Comparison of ENCODE assay signal across 8 mouse cellular contexts in the genomic region with DNA sequence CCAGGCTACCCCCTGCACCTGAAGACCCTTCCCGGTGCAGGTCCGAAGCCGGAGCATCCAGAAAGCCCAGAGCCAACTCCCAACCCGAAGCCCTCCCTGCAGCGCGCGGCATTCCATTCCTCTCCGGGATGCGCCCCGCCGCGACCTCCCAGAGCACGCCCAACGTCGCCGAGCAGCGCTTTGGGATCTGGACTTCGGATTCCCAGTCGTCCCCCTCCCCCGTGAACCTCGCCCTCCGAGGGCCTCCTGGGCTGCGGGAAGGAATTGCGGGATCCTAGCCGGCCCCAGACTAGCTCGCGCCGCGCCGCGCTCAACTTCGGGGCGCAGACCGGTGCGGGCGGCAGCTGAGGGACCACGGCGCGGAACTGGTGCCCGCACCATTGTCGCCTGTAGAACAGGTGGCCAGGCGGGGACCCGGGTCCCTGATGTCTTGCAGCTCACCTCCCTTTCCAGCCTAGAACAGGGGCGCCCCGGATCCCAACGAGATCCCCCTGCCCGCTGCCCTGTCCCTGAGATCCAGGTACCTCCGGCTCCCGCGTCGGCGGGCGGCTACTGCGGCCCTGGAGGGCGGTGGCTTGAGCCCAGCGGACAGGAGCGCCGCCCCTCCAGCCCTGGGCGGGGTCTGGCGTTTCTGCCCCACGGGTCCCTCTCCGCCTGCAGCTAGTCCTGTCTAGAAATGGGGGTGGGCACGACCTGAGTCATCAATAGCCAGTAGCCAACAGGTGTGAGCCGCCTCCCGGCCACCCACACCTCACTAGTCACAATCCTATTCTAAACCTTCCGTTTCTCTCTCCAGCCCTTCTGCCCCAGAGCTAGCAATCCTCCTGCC. TPM values are rescaled to one million over a fixed set of nuclear protein-coding genes. Genes with fewer than 3 reads are reported as not detected.
A peak's percentile ranks its signal among the peaks of the same experiment; 100 is the strongest.
DNase-seq lines count a peak whose midpoint lies in the region; ATAC-seq and TF ChIP-seq lines count a peak whose summit lies in the region.

TSS of gene A4galt (minus strand) at position 599 of the 829 bp plus-strand sequence.

- no peaks in the 10 kb centered on the region for H3K27me3 ChIP-seq in kidney, adult 2 months (replicated peaks; ENCODE audit: control insufficient read depth, insufficient read depth, low read length)
- H3K27me3 ChIP-seq in lung, embryonic 15.5 days, result peaks cover 35% of the 10 kb centered on the region

- TF ChIP-seq CTCF in kidney, adult 2 months (conservative IDR thresholded peaks at IDR 0.05; ENCODE audit: insufficient read depth, insufficient read length, low read depth, low read length), result no peak

- H3K4me3 ChIP-seq in kidney, adult 2 months (ENCODE audit: insufficient read depth, low read depth, low read length), result peak within 1 kb of the TSS; percentile 58
- H3K4me3 ChIP-seq in lung, embryonic 15.5 days, result peak within 1 kb of the TSS; percentile 53

- H3K4me1 ChIP-seq in kidney, adult 2 months (ENCODE audit: control insufficient read depth, insufficient read depth, low read length), result peaks cover 7% of the 10 kb centered on the region
- H3K4me1 ChIP-seq in lung, embryonic 15.5 days, result peaks cover 11% of the 10 kb centered on the region

- peak; percentile 87 for DNase-seq in R1 (ENCODE audit: low read depth, low spot score)
- peak; percentile 62 for DNase-seq in embryo, embryonic 9.5 days (ENCODE audit: extremely low spot score)
- peak; percentile 58 for DNase-seq in heart, adult 8-10 months (ENCODE audit: low spot score)
- peak; percentile 77 for DNase-seq in kidney, adult 2 months
- DNase-seq in retina, embryonic 14.5 days (ENCODE audit: low spot score), result peak; percentile 34
- DNase-seq in adipocyte (ENCODE audit: low spot score), result no peak

- 1% methylated on average over 66 of the region's 66 CpGs for WGBS in kidney, adult 2 months
- 2% methylated on average over 66 of the region's 66 CpGs for WGBS in lung, embryonic 15.5 days

- no peaks in the 10 kb centered on the region for H3K9me3 ChIP-seq in lung, embryonic 15.5 days

- peak; percentile 50 for TF ChIP-seq POLR2A in kidney, adult 2 months (IDR thresholded peaks at IDR 0.05; ENCODE audit: low read depth, low read length)

- peak within 1 kb of the TSS; percentile 96 for H3K4me2 ChIP-seq in lung, embryonic 15.5 days

- H3K36me3 ChIP-seq in kidney, adult 2 months (ENCODE audit: control insufficient read depth, insufficient read depth, low read length), result no peaks in the 10 kb centered on the region
- no peaks in the 10 kb centered on the region for H3K36me3 ChIP-seq in lung, embryonic 15.5 days

- H3K27ac ChIP-seq in kidney, adult 2 months (ENCODE audit: insufficient read depth, low read depth, low read length), result peak within 1 kb of the TSS; percentile 73
- H3K27ac ChIP-seq in lung, embryonic 15.5 days, result no peak within 1 kb of the TSS; the same call in 1 of the 2 replicates

- H3K9ac ChIP-seq in lung, embryonic 15.5 days, result peak within 1 kb of the TSS; percentile 43

- ATAC-seq in lung, embryonic 15.5 days (ENCODE audit: borderline replicate concordance, extremely low read depth, low FRiP score, low TSS enrichment), result peak; percentile 56
- no peak for ATAC-seq in monocyte, adult 5-6 weeks (replicated peaks; ENCODE audit: insufficient number of reproducible peaks, low FRiP score, low TSS enrichment, poor library complexity, severe bottlenecking)

RNA-seq across cellular contexts. Expression of gene A4galt, which starts in this region (rescaled TPM):
- total RNA-seq in heart, adult 8-10 months (2022), result 1 to 10 TPM; 4.2 to 8.7 (median 5.8) TPM
- 53.5 and 56.0 TPM in 2 replicates for polyA plus RNA-seq in kidney, adult 2 months (2012; rRNA removed)
- 3.5 and 3.6 TPM in 2 replicates for polyA plus RNA-seq in lung, embryonic 15.5 days (2015; fragmentation: Nextera tagmentation; extraction: Ambion mirVana)
- 0.29 to 2.5 TPM in 2 of 3 replicates, not detected in the other for total RNA-seq in monocyte, adult 5-6 weeks (2017)

Comparison
In these comparisons a context has a peak if more than half of its experiments do, and no peak if none do; other contexts are left out.
1. RNA of gene A4galt (polyA plus RNA-seq): 53.5 to 56.0 TPM in kidney, adult 2 months; 3.5 to 3.6 TPM in lung, embryonic 15.5 days; every median in the first group is over 10 times any median in the second.